Mouse (Mus musculus) CH12.LX (cell line): ENCODE data around the gene Chrm3.

Source experiments
- CTCF ChIP-seq, 2 experiments: IDR thresholded peaks in 1 of 2; conservative IDR thresholded peaks in 1 of 2; 2 replicates each; pipeline ENCODE4 v1.5.1; 2011 to 2012; ENCODE audit warnings: low read depth in 2 of 2, low read length in 2 of 2, improper control_type of control experiment in 1 of 2, inconsistent platforms in 1 of 2, mild to moderate bottlenecking in 1 of 2, moderate library complexity in 1 of 2
- GABPA ChIP-seq: IDR thresholded peaks from 2 replicates; pipeline ENCODE4 v1.6.1; 2012; ENCODE audit warnings: low read depth, low read length, improper control_type of control experiment, inconsistent platforms; ENCODE audit not compliant: insufficient replicate concordance
- POLR2AphosphoS2 ChIP-seq: IDR thresholded peaks from 2 replicates; pipeline ENCODE4 v1.6.1; 2011; ENCODE audit warnings: low read depth, low read length, improper control_type of control experiment
- RCOR1 ChIP-seq: conservative IDR thresholded peaks from 2 replicates; pipeline ENCODE4 v1.6.1; 2012; ENCODE audit warnings: low read depth, mild to moderate bottlenecking, inconsistent platforms, low read length, improper control_type of control experiment
- TCF12 ChIP-seq: IDR thresholded peaks from 2 replicates; pipeline ENCODE4 v1.6.1; 2014; ENCODE audit warnings: low read depth, mild to moderate bottlenecking, inconsistent platforms, low read length, improper control_type of control experiment
- ZKSCAN1 ChIP-seq: IDR thresholded peaks from 2 replicates; pipeline ENCODE4 v1.6.1; 2012; ENCODE audit warnings: low read depth, inconsistent platforms, low read length, improper control_type of control experiment, borderline replicate concordance

DNA sequence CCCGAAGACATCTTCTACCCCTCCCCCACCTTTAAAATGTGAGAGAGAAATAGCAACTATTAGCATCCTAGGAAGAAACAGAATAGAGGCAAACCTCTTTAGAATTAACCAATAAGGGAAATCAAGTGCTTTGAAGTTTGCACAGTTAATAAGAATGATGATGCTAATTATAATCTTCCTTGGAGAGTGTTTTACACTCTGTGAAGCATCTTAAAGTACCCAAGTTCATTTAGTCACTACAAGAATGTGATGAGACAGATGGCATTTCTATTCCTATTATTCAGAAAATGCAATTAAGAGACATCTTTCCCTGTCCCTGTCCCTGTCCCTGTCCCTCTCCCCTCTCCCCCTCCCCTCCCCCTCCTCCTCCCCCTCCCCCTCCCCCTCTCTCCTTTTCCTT is 382.9 kb downstream of the Chrm3 start:
- TF ChIP-seq CTCF (conservative IDR thresholded peaks at IDR 0.05 in 1 of 2, IDR thresholded peaks at IDR 0.05 in 1 of 2; ENCODE audit: low read depth in 2 of 2, low read length in 2 of 2) = no peak
- no peak for TF ChIP-seq ZKSCAN1
- no peak for TF ChIP-seq TCF12
- TF ChIP-seq GABPA = no peak
- no peak for TF ChIP-seq POLR2AphosphoS2
- TF ChIP-seq RCOR1 = no peak
